Mouse (Mus musculus) MEL (cell line): ENCODE measurements around the gene Zfp473. TPM values are rescaled to one million over a fixed set of nuclear protein-coding genes. Genes with fewer than 3 reads are reported as not detected.
A peak's percentile ranks its signal among the peaks of the same experiment; 100 is the strongest.

Experiments
- DNase-seq: peaks from one replicate; pipeline ENCODE4 v3.0.0; 2011; ENCODE audit warnings: low read depth, low spot score
- H3K27ac ChIP-seq: 2 replicates; pipeline ENCODE4 v1.5.1; 2012; ENCODE audit warnings: low read depth, mild to moderate bottlenecking, control low read depth, low read length, moderate library complexity; ENCODE audit not compliant: control insufficient read depth
- H3K27me3 ChIP-seq, 2 experiments: fragments of 150-350 bp in 1 of 2; sonication (generic) in 1 of 2; 2 replicates each; pipeline ENCODE4 v1.6.1; 2012; ENCODE audit warnings: low read length in 2 of 2, mild to moderate bottlenecking in 2 of 2, improper control_type of control experiment in 1 of 2, moderate library complexity in 1 of 2; ENCODE audit not compliant: insufficient read depth in 2 of 2, control insufficient read depth in 1 of 2
- H3K36me3 ChIP-seq, 2 experiments: 2 replicates each; pipeline ENCODE4 v1.6.1; 2012 to 2014; ENCODE audit warnings: low read length in 2 of 2, improper control_type of control experiment in 1 of 2, inconsistent platforms in 1 of 2, mild to moderate bottlenecking in 1 of 2; ENCODE audit not compliant: insufficient read depth in 2 of 2, control insufficient read depth in 1 of 2
- H3K4me1 ChIP-seq, 2 experiments: fragments of 150-350 bp in 1 of 2; sonication (generic) in 1 of 2; 2 replicates each; pipeline ENCODE4 v1.6.1; 2012; ENCODE audit warnings: low read length in 2 of 2, improper control_type of control experiment in 1 of 2, mild to moderate bottlenecking in 1 of 2; ENCODE audit not compliant: insufficient read depth in 2 of 2, control insufficient read depth in 1 of 2
- H3K4me3 ChIP-seq, 2 experiments: fragments of 150-350 bp in 1 of 2; sonication (generic) in 1 of 2; 2 replicates each; pipeline ENCODE4 v1.5.1; 2012; ENCODE audit warnings: low read depth in 2 of 2, low read length in 2 of 2, mild to moderate bottlenecking in 2 of 2, moderate library complexity in 2 of 2, control low read depth in 1 of 2, improper control_type of control experiment in 1 of 2; ENCODE audit not compliant: control insufficient read depth in 1 of 2, insufficient read depth in 1 of 2
- H3K79me2 ChIP-seq: 2 replicates; pipeline ENCODE4 v1.6.1; 2012; ENCODE audit warnings: mild to moderate bottlenecking, low read length, moderate library complexity; ENCODE audit not compliant: control insufficient read depth, poor library complexity, insufficient read depth
- H3K9ac ChIP-seq: 2 replicates; pipeline ENCODE4 v1.6.1; 2012; ENCODE audit warnings: low read depth, mild to moderate bottlenecking, control low read depth, low read length, moderate library complexity; ENCODE audit not compliant: control insufficient read depth, poor library complexity, severe bottlenecking
- H3K9me3 ChIP-seq: fragments of 150-350 bp; sonication (generic); replicated peaks from 2 replicates; pipeline ENCODE4 v1.6.1; 2012; ENCODE audit warnings: mild to moderate bottlenecking, low read length, improper control_type of control experiment, moderate library complexity; ENCODE audit not compliant: insufficient read depth
- BHLHE40 ChIP-seq: IDR thresholded peaks from 2 replicates; pipeline ENCODE4 v1.6.1; 2012; ENCODE audit warnings: low read depth, mild to moderate bottlenecking, inconsistent platforms, low read length, improper control_type of control experiment, borderline replicate concordance
- CTCF ChIP-seq, 3 experiments: IDR thresholded peaks in 2 of 3; conservative IDR thresholded peaks in 1 of 3; 2 replicates each; pipeline ENCODE4 v1.5.1; 2011 to 2012; ENCODE audit warnings: low read length in 3 of 3, low read depth in 2 of 3, mild to moderate bottlenecking in 2 of 3, improper control_type of control experiment in 1 of 3, inconsistent platforms in 1 of 3, mixed read lengths in 1 of 3, moderate library complexity in 1 of 3; ENCODE audit not compliant: control insufficient read depth in 1 of 3, insufficient read depth in 1 of 3, poor library complexity in 1 of 3, severe bottlenecking in 1 of 3
- ETS1 ChIP-seq: IDR thresholded peaks from 2 replicates; pipeline ENCODE4 v1.6.1; 2012; ENCODE audit warnings: low read depth, mild to moderate bottlenecking, inconsistent platforms, low read length, improper control_type of control experiment, moderate library complexity
- HCFC1 ChIP-seq: IDR thresholded peaks from 2 replicates; pipeline ENCODE4 v1.6.1; 2012; ENCODE audit warnings: low read depth, mild to moderate bottlenecking, inconsistent platforms, low read length, improper control_type of control experiment, moderate library complexity
- JUND ChIP-seq: IDR thresholded peaks from 2 replicates; pipeline ENCODE4 v1.6.1; 2011; ENCODE audit warnings: low read depth, mild to moderate bottlenecking, improper control_type of control experiment, low read length
- MAFK ChIP-seq: IDR thresholded peaks from 2 replicates; pipeline ENCODE4 v1.6.1; 2011; ENCODE audit warnings: low read depth, mild to moderate bottlenecking, low read length, improper control_type of control experiment, borderline replicate concordance
- MAX ChIP-seq: IDR thresholded peaks from 2 replicates; pipeline ENCODE4 v1.6.1; 2011; ENCODE audit warnings: low read length, improper control_type of control experiment
- MYB ChIP-seq: IDR thresholded peaks from 2 replicates; pipeline ENCODE4 v1.6.1; 2011; ENCODE audit warnings: mild to moderate bottlenecking, low read depth, low read length, improper control_type of control experiment
- NRF1 ChIP-seq: IDR thresholded peaks from 2 replicates; pipeline ENCODE4 v1.6.1; 2014; ENCODE audit warnings: low read depth, mild to moderate bottlenecking, inconsistent platforms, low read length, improper control_type of control experiment, moderate library complexity; ENCODE audit not compliant: poor library complexity, insufficient read depth, severe bottlenecking
- SMC3 ChIP-seq: IDR thresholded peaks from 2 replicates; pipeline ENCODE4 v1.6.1; 2011; ENCODE audit warnings: low read depth, low read length, improper control_type of control experiment
- UBTF ChIP-seq: IDR thresholded peaks from 2 replicates; pipeline ENCODE4 v1.6.1; 2012; ENCODE audit warnings: low read depth, mild to moderate bottlenecking, inconsistent platforms, low read length, improper control_type of control experiment, moderate library complexity, borderline replicate concordance; ENCODE audit not compliant: insufficient read depth
- ZC3H11A ChIP-seq: IDR thresholded peaks from 2 replicates; pipeline ENCODE4 v1.6.1; 2012; ENCODE audit warnings: low read depth, mild to moderate bottlenecking, inconsistent platforms, low read length, improper control_type of control experiment
- ZKSCAN1 ChIP-seq: IDR thresholded peaks from 2 replicates; pipeline ENCODE4 v1.6.1; 2012; ENCODE audit warnings: low read depth, mild to moderate bottlenecking, inconsistent platforms, low read length, improper control_type of control experiment, moderate library complexity
- ZMIZ1 ChIP-seq: IDR thresholded peaks from 2 replicates; pipeline ENCODE4 v1.6.1; 2012; ENCODE audit warnings: low read depth, mild to moderate bottlenecking, inconsistent platforms, low read length, improper control_type of control experiment, moderate library complexity
- polyA plus RNA-seq, 2 experiments: library from polyadenylated mRNA; stranded (reverse) in 1 of 2; unstranded in 1 of 2; fragments of >175 nt in 1 of 2; fragments of >200 nt in 1 of 2; gene quantifications; 2 replicates each; pipeline versions ENCODE4 v1.2.1 to v1.2.4; 2012; ENCODE audit warnings: low replicate concordance in 2 of 2, low read depth in 1 of 2; ENCODE audit not compliant: insufficient read length in 2 of 2, insufficient read depth in 1 of 2, missing spikeins in 1 of 2
- total RNA-seq: library from RNA; depleted of rRNA; stranded (reverse); fragments of 300-350 nt; gene quantifications from 2 replicates; pipeline ENCODE4 v1.2.3, GENCODE M21; 2012

Gene Zfp473
- total and polyA plus RNA-seq, 3 experiments = 0.65 to 0.96 TPM; not detected in 1

DNA sequence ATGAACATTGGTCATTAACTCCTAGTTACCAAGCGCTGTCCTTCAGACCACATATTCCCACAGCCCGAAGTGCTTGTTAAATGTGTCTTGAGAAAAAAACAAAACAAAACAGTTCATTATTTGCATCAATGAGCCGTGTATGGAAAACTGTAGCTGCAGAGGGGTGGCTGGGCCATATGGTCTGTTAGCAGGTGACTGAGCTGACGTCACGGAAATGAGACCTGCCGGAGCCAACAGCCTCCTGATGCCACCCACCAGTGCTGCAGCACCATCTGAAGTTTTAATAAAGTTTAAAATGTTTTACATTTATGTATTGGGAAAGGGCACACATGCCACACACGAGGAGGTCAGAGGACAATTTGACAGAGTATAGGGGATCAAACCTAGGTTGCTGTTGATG is 61.5 kb downstream of the Zfp473 start:
- no peak overlapping the region for H3K9ac ChIP-seq
- no peaks in the 10 kb centered on the region for H3K9me3 ChIP-seq
- H3K79me2 ChIP-seq = no peaks in the 10 kb centered on the region
- no peaks in the 10 kb centered on the region for H3K36me3 ChIP-seq
- peaks cover 0 to 6% of the 10 kb centered on the region in 2 experiments; a peak in 1 of 4 replicates for H3K4me1 ChIP-seq
- H3K4me3 ChIP-seq = no peak overlapping the region
- H3K27me3 ChIP-seq = no peaks in the 10 kb centered on the region
- H3K27ac ChIP-seq = no peak overlapping the region
- DNase-seq = no peak
- TF ChIP-seq SMC3 = no peak
- TF ChIP-seq MYB = no peak
- no peak for TF ChIP-seq ZC3H11A
- no peak for TF ChIP-seq BHLHE40
- no peak for TF ChIP-seq ZKSCAN1
- no peak for TF ChIP-seq UBTF
- no peak for TF ChIP-seq HCFC1
- no peak for TF ChIP-seq NRF1
- no peak for TF ChIP-seq MAFK
- no peak for TF ChIP-seq JUND

DNA sequence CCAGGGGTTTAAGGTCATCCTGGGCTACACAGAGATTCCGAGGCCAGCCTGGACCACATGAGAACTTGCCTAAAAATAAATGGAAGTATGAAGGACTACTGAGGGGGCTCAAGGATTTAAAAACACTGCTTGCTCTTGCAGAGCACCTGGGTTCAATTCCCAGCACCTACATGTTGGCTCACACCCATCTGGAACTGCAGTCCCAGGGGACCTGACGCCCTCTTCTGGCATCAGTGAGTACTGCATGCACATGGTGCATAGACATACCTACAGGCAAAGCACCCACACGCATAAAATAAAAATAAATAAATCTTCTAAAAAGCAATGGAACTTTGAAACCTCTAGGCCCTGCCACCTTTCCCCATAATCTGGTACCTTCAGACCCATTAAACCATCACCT is 62.0 kb downstream of the Zfp473 start:
- DNase-seq = no peak
- Histone ChIP-seq H3K9ac (no peak overlapping the region), H3K27ac (no peak overlapping the region), H3K9me3 (no peaks in the 10 kb centered on the region), H3K79me2 (no peaks in the 10 kb centered on the region), H3K4me3 (no peak overlapping the region)
- TF ChIP-seq ZMIZ1 (no peak), CTCF (IDR thresholded peaks at IDR 0.05 in 2 of 3, conservative IDR thresholded peaks at IDR 0.05 in 1 of 3; ENCODE audit: control insufficient read depth in 1 of 3, insufficient read depth in 1 of 3, low read depth in 2 of 3, low read length in 3 of 3, poor library complexity in 1 of 3, severe bottlenecking in 1 of 3) (peak; percentile 4 to 42 (median 26); a peak in 4 of 6 replicates)
- TF ChIP-seq, all 39 proteins: peak for 1
- peaks cover 0 to 6% of the 10 kb centered on the region in 2 experiments; a peak in 1 of 4 replicates for H3K4me1 ChIP-seq
- H3K36me3 ChIP-seq = no peaks in the 10 kb centered on the region
- H3K27me3 ChIP-seq = no peaks in the 10 kb centered on the region

DNA sequence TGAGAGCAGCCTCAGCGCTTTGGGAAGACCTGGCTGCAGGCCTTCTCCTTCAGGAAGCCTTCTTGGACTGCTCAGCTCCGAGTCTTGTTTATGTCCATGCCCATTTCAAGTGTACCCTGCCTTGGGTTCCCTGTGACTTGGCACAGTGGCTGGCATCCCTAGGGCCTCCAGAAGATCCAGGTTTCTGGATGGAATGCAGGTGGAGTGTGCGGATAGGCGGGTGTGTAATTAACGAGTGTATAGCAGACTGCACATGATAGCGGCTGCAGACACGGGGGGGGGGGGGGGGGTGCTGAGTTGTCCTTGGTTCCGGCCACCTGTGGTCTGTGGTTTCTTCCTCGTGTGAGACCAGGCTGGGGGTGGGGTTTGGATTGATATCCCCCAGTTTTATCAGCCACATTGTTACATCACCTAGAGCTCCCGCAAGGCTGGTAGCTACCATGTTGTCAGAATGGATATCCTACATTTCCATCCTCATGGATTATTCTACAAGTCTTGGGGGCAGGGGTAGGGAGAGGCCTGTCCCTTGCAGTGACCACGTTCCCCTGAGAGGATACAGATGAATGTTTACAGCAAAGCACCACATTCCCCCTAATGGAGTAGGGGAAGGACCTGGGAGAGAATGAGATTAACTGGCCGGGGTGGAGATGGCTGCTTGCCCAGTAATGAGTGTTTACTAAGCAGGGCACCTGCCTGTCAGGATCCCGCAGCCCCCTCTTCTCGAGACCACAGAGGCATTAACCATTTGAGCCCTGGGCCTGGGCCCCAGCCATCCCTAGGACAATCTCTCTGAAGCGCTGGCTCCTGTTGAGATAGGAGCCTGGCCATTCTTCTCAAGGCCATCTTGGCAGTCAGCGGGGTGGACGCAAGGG is 65.1 kb downstream of the Zfp473 start:
- H3K27me3 ChIP-seq = no peaks in the 10 kb centered on the region
- H3K9ac ChIP-seq = no peak overlapping the region
- peaks cover 0 to 6% of the 10 kb centered on the region in 2 experiments; a peak in 1 of 4 replicates for H3K4me1 ChIP-seq
- no peak for DNase-seq
- TF ChIP-seq ETS1 (0 out of 2 replicates have a peak, but pooled peaks have one; percentile 20), MAX (no peak)
- no peaks in the 10 kb centered on the region for H3K79me2 ChIP-seq
- H3K9me3 ChIP-seq = no peaks in the 10 kb centered on the region
- no peak overlapping the region for H3K4me3 ChIP-seq
- no peak overlapping the region for H3K27ac ChIP-seq
- no peaks in the 10 kb centered on the region for H3K36me3 ChIP-seq
